Mouse (Mus musculus) mouse trophoblast stem cell (cell line): ENCODE results near the gene Olfr203.
"Not testable (repeated sequence)": the region's sequence is repeated elsewhere in the genome, so short reads cannot be mapped to it uniquely, and the experiment has no call there.

ENCODE experiments used
- in situ Hi-C, 2 experiments: fragments of 300-500 bp; cut with MseI, MboI; formaldehyde crosslinking; loops; 2 replicates in 1 of 2; 3 replicates in 1 of 2; pipeline ENCODE4 v1.15.1; 2025

Gene Olfr203

GRCm38 (mm10) chr16:59298581-59298980 is at the start of gene Olfr203:
Gene Olfr203 (plus strand): TSS chr16:59298881.
- in situ Hi-C loops, result no loop called here

GRCm38 (mm10) chr16:59249684-59250083 is 49.0 kb upstream of the Olfr203 start:
- in situ Hi-C loops, result no loop called here

- in situ Hi-C loops, result not testable (repeated sequence)
Observed at GRCm38 (mm10) chr16:59269097-59269496, 29.6 kb upstream of the Olfr203 start.

GRCm38 (mm10) chr16:59272532-59272931 is 26.1 kb upstream of the Olfr203 start, which contains the start of gene Olfr201:
Gene Olfr201 (minus strand): TSS chr16:59272632.
- in situ Hi-C loops, result not testable (repeated sequence)

GRCm38 (mm10) chr16:59280542-59280941 is 18.1 kb upstream of the Olfr203 start:
- in situ Hi-C loops, result no loop called here

GRCm38 (mm10) chr16:59283476-59283875 is 15.2 kb upstream of the Olfr203 start:
- in situ Hi-C loops, result no loop called here

GRCm38 (mm10) chr16:59286693-59287092 is 12.0 kb upstream of the Olfr203 start, which contains the start of gene Olfr202:
Gene Olfr202 (minus strand): TSS chr16:59286793.
- in situ Hi-C loops, result no loop called here

- in situ Hi-C loops, result not testable (repeated sequence)
Observed at GRCm38 (mm10) chr16:59287576-59287975, 11.1 kb upstream of the Olfr203 start.

- in situ Hi-C loops, result no loop called here
Observed at GRCm38 (mm10) chr16:59318148-59318547, 19.5 kb downstream of the Olfr203 start, which contains the start of gene Olfr204. Gene Olfr204 (minus strand): TSS chr16:59318248.

GRCm38 (mm10) chr16:59323262-59323661 is 24.6 kb downstream of the Olfr203 start:
- in situ Hi-C loops, result not testable (repeated sequence)

- in situ Hi-C loops, result no loop called here
Observed at GRCm38 (mm10) chr16:59331038-59331437, 32.4 kb downstream of the Olfr203 start, which contains the start of gene Olfr205. Gene Olfr205 (minus strand): TSS chr16:59331138.

GRCm38 (mm10) chr16:59349146-59349545 is 50.5 kb downstream of the Olfr203 start, which contains the start of gene Olfr206:
Gene Olfr206 (minus strand): TSS chr16:59349246.
- in situ Hi-C loops, result no loop called here
